Mouse (Mus musculus): ENCODE measurements at regions not wholly inside any gene's neighbourhood (a gene's known extent, or its start where the extent isn't known, plus 50 kb on each side); places are given as distances from the start of the nearest gene placed in this dataset.

- H3K27ac ChIP-seq (ENCODE audit: low read depth) = no peak overlapping the region
- no peak overlapping the region for H3K9ac ChIP-seq
- DNase-seq (no peak), ATAC-seq (ENCODE audit: insufficient read depth) (no peak)
- H3K27me3 ChIP-seq (ENCODE audit: insufficient read depth, low read length) = no peaks in the 10 kb centered on the region
- no peaks in the 10 kb centered on the region for H3K4me1 ChIP-seq (ENCODE audit: insufficient read depth)
- whole genome bisulfite sequencing = 64% methylated on average over 2 of the region's 2 CpGs
- H3K36me3 ChIP-seq (ENCODE audit: insufficient read depth) = no peaks in the 10 kb centered on the region
- H3K4me3 ChIP-seq (ENCODE audit: low read depth, low read length) = no peak overlapping the region
- no peak overlapping the region for H3K4me2 ChIP-seq
- H3K9me3 ChIP-seq (ENCODE audit: low read depth, low read length) = no peaks in the 10 kb centered on the region
- no peak for TF ChIP-seq CTCF (IDR thresholded peaks at IDR 0.05; ENCODE audit: low read depth)
Measured at GRCm38 (mm10) chr2:95494026-95494697, 823.8 kb upstream of the Lrrc4c start.

DNA sequence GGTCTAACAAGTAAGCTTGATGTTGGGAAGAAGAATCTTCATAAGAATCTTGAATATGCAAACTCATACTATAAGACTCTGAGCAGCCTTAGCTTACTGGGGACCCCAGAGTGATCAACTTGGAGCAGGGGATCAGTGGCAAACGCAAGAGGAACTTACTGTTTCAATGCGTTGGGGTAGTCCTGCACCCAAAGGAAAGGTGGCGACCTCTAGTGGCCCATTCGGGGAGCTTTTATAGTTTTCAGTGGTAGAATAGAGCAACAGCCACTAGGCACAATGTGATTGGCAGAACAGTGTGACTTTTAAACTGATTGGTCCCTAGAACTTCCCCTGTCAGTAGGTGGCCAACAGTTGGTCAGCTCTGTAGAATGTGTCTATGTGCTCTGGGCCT is 823.3 kb upstream of the Lrrc4c start:
- DNase-seq (peak; percentile 4), ATAC-seq (ENCODE audit: insufficient read depth) (no peak)
- no peak overlapping the region for H3K9ac ChIP-seq

DNA sequence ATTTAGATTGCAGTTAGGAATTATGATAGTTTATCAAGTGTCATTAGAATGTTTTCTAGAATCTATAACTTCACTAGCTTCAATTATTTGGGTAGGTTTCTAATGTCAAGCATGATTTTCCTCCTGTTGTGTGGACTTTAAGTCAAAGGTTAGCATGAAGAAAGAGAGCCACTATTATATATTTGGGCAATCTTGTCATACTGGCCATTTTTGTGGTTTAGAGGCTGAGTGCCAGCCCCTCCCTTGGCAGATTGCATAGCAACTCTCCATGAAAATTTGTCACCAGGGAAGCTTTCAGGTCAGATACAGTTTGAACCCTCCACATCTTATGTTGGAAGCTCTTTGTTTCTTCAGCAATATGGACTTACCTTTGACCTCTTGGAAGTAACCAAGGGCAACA is 806.7 kb upstream of the Lrrc4c start:
- Histone ChIP-seq H3K27me3 (ENCODE audit: insufficient read depth, low read length) (no peaks in the 10 kb centered on the region), H3K4me1 (ENCODE audit: insufficient read depth) (no peaks in the 10 kb centered on the region), H3K9me3 (ENCODE audit: low read depth, low read length) (no peaks in the 10 kb centered on the region), H3K4me2 (no peak overlapping the region), H3K27ac (ENCODE audit: low read depth) (no peak overlapping the region), H3K4me3 (ENCODE audit: low read depth, low read length) (no peak overlapping the region), H3K36me3 (ENCODE audit: insufficient read depth) (no peaks in the 10 kb centered on the region), H3K9ac (no peak overlapping the region)
- DNase-seq = no peak
- no peak for ATAC-seq (ENCODE audit: insufficient read depth)
- TF ChIP-seq CTCF (IDR thresholded peaks at IDR 0.05; ENCODE audit: low read depth) = no peak

More for the DNA sequence above, 823.3 kb upstream of the Lrrc4c start:
- Histone ChIP-seq H3K36me3 (ENCODE audit: insufficient read depth) (no peaks in the 10 kb centered on the region), H3K4me3 (ENCODE audit: low read depth, low read length) (no peak overlapping the region), H3K4me2 (no peak overlapping the region), H3K4me1 (ENCODE audit: insufficient read depth) (no peaks in the 10 kb centered on the region), H3K27me3 (ENCODE audit: insufficient read depth, low read length) (no peaks in the 10 kb centered on the region), H3K27ac (ENCODE audit: low read depth) (no peak overlapping the region), H3K9me3 (ENCODE audit: low read depth, low read length) (no peaks in the 10 kb centered on the region)
- 43% methylated on average over 4 of the region's 4 CpGs for WGBS
- TF ChIP-seq CTCF (IDR thresholded peaks at IDR 0.05; ENCODE audit: low read depth) = no peak

DNA sequence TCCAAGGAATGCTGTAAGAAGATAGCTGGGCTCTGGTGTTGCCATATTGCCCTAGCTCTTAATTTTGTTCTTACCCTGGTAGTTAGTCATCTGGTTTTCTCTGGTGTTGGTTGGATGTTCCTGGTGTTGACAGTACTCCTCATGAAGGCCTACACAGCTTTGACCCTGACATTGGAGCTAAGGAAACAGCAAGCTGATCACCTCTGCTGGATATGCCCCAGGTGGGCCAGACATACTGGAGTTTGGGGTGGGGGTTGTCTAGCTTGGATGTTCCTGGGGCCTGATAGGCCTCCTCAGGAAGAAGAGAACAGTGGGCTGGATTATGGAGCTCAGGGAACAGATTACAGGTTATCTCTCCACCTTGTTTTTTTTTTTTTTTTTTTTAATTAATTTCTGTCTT is 796.3 kb upstream of the Lrrc4c start:
- Histone ChIP-seq H3K27me3 (ENCODE audit: insufficient read depth, low read length) (no peaks in the 10 kb centered on the region), H3K4me3 (ENCODE audit: low read depth, low read length) (no peak overlapping the region), H3K4me2 (no peak overlapping the region), H3K4me1 (ENCODE audit: insufficient read depth) (no peaks in the 10 kb centered on the region), H3K36me3 (ENCODE audit: insufficient read depth) (no peaks in the 10 kb centered on the region), H3K9ac (no peak overlapping the region), H3K9me3 (ENCODE audit: low read depth, low read length) (no peaks in the 10 kb centered on the region), H3K27ac (ENCODE audit: low read depth) (no peak overlapping the region)
- no peak for TF ChIP-seq CTCF (IDR thresholded peaks at IDR 0.05; ENCODE audit: low read depth)
- ATAC-seq (ENCODE audit: insufficient read depth) = no peak
- no peak for DNase-seq

DNA sequence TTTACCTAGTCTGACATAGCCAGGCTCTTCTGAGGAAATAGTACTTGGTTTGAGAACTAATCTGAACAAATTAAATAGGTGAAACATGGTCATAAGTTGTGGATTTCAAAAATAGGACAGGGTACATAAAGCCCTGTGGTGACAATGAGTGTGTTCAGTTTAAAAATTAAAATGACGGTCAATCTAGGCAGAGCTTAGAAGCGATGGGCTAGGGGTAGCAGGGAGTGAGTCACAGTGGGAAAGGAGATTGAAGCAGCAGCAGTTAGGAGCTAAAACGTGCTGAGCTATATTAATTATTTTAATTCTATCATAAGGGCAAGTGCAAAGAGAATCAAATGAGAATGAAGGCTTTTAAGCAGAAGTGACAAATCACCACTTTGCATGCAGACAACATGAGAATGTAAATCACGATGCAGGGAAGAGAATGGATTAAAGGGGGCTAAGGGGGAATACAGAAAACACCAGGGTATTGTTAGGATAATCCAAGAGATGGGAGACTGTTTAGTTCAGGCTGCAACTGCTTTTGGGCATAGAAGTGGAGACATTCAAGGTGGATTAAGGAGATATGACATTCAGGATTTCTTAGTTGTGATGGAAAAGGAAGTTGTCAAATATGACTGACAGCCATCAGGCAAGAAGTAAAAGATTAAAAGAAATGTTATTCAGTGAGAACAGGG is 793.2 kb upstream of the Lrrc4c start:
- H3K4me1 ChIP-seq (ENCODE audit: insufficient read depth) = no peaks in the 10 kb centered on the region
- no peaks in the 10 kb centered on the region for H3K27me3 ChIP-seq (ENCODE audit: insufficient read depth, low read length)
- WGBS = 57% methylated on average over 4 of the region's 4 CpGs
- H3K4me3 ChIP-seq (ENCODE audit: low read depth, low read length) = no peak overlapping the region
- H3K36me3 ChIP-seq (ENCODE audit: insufficient read depth) = no peaks in the 10 kb centered on the region
- no peak for TF ChIP-seq CTCF (IDR thresholded peaks at IDR 0.05; ENCODE audit: low read depth)
- H3K9me3 ChIP-seq (ENCODE audit: low read depth, low read length) = no peaks in the 10 kb centered on the region
- DNase-seq (no peak), ATAC-seq (ENCODE audit: insufficient read depth) (no peak)
- no peak overlapping the region for H3K4me2 ChIP-seq
- H3K27ac ChIP-seq (ENCODE audit: low read depth) = no peak overlapping the region
- no peak overlapping the region for H3K9ac ChIP-seq

DNA sequence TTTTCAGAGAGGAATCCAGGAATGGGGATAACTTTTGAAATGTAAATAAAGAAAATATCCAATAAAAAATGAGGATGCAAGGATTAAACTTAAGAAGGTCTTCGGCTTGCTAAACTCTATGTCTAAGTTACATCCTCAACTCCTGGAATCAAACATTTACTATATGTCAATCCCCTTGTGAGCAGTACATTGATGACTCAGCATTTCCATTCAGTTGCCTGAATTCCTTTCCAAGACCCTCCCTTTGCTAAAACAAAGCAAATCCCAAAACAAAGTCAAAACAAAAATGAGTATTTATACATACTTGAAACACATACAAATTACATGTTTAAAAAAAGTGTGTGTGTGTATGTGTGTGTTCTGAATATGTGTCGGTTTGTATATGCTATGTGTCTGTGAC is 753.9 kb upstream of the Lrrc4c start:
- Histone ChIP-seq H3K27me3 (ENCODE audit: insufficient read depth, low read length) (no peaks in the 10 kb centered on the region), H3K4me1 (ENCODE audit: insufficient read depth) (no peaks in the 10 kb centered on the region), H3K4me3 (ENCODE audit: low read depth, low read length) (no peak overlapping the region), H3K4me2 (no peak overlapping the region), H3K36me3 (ENCODE audit: insufficient read depth) (no peaks in the 10 kb centered on the region), H3K9me3 (ENCODE audit: low read depth, low read length) (no peaks in the 10 kb centered on the region), H3K27ac (ENCODE audit: low read depth) (no peak overlapping the region), H3K9ac (no peak overlapping the region)
- ATAC-seq (ENCODE audit: insufficient read depth) = no peak
- TF ChIP-seq CTCF (IDR thresholded peaks at IDR 0.05; ENCODE audit: low read depth) = no peak
- DNase-seq = no peak
- 81% methylated on average over 2 of the region's 2 CpGs for WGBS

- no peaks in the 10 kb centered on the region for H3K9me3 ChIP-seq (ENCODE audit: low read depth, low read length)
- DNase-seq (no peak), ATAC-seq (ENCODE audit: insufficient read depth) (no peak)
- H3K9ac ChIP-seq = no peak overlapping the region
- H3K4me1 ChIP-seq (ENCODE audit: insufficient read depth) = no peaks in the 10 kb centered on the region
- H3K4me2 ChIP-seq = no peak overlapping the region
- H3K27me3 ChIP-seq (ENCODE audit: insufficient read depth, low read length) = no peaks in the 10 kb centered on the region
- 79% methylated on average over 3 of the region's 3 CpGs for WGBS
- no peak overlapping the region for H3K4me3 ChIP-seq (ENCODE audit: low read depth, low read length)
- H3K27ac ChIP-seq (ENCODE audit: low read depth) = no peak overlapping the region
- H3K36me3 ChIP-seq (ENCODE audit: insufficient read depth) = no peaks in the 10 kb centered on the region
- no peak for TF ChIP-seq CTCF (IDR thresholded peaks at IDR 0.05; ENCODE audit: low read depth)
Measured at GRCm38 (mm10) chr2:95575882-95576281, 742.1 kb upstream of the Lrrc4c start.

All from lung, embryonic 14.5 days (tissue).